Mouse (Mus musculus): Measurements from ENCODE around the gene Vmn2r117. TPM values are rescaled to one million over a fixed set of nuclear protein-coding genes. Genes with fewer than 3 reads are reported as not detected.
"Not testable (repeated sequence)": the region's sequence is repeated elsewhere in the genome, so short reads cannot be mapped to it uniquely, and the experiment has no call there.

Gene Vmn2r117
- not detected in 2 replicates for polyA plus RNA-seq (2015; fragmentation: Nextera tagmentation; extraction: Ambion mirVana)

DNA sequence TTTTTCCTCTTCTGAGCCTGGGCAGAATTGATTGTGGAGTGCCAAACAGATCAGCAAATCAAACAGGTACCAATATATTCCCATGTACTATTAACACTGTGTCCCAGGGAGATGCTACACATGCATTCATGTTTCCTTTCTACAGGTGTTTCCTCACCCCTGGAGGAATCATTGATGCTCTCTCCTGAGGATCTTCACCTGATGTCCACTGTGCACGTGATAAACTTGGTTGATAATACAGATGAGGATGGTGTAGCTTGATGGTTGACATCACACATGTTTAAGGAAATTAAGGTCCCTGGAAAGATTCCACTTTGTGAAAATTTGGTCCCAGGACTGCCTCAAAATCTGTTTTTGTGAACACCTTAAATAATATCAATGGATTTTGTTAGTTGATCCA lies at the start of gene Vmn2r117:
Vmn2r117 (minus strand) TSS at position 101 of the 400 bp plus-strand sequence.
- H3K27ac ChIP-seq; H3K9ac ChIP-seq; H3K4me2 ChIP-seq; ATAC-seq (ENCODE audit: insufficient number of reproducible peaks, insufficient read depth, low FRiP score, low TSS enrichment, low read depth); H3K4me3 ChIP-seq; H3K4me1 ChIP-seq; H3K9me3 ChIP-seq; H3K36me3 ChIP-seq; H3K27me3 ChIP-seq: not testable (repeated sequence)
- 60% methylated on average over 1 of the region's 1 CpGs for WGBS

DNA sequence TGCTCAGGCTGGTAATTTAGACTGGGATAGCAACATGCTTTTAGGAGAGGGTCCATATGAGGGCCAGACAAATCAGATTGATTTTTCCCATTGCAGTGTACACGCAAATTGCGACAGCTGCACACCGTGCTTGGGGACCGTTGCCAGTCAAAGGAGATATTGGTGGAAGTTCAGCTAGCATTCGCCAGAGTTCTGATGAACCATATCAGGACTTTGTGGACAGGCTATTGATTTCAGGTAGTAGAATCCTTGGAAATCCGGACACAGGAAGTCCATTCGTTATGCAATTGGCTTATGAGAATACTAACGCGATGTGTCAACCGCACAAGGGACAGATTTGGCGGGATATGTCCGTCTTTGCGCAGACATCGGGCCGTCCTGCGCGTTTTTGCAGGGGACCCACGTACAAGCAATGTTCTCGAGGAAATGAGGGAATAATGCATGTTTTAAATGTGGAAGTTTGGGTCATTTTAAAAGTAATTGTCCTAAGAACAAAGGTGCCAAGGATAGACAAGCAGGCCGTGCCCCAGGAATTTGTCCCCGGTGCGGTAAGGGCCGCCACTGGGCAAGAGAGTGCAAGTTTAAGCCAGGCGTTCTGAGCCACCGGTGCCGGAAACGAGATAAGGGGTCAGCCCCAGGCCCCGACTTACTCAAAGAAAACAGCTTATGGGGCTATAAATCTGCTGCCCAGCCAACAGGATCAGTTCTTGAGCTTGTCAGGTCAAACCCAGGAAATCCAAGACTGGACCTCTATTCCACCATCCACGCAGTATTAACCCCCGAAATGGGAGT lies 43.6 kb upstream of the Vmn2r117 start:
- 73% methylated on average over 30 of the region's 30 CpGs for WGBS
- H3K9me3 ChIP-seq; H3K9ac ChIP-seq; ATAC-seq (ENCODE audit: insufficient number of reproducible peaks, insufficient read depth, low FRiP score, low TSS enrichment, low read depth); H3K27me3 ChIP-seq; H3K4me1 ChIP-seq; H3K27ac ChIP-seq; H3K4me2 ChIP-seq; H3K36me3 ChIP-seq; H3K4me3 ChIP-seq: not testable (repeated sequence)

DNA sequence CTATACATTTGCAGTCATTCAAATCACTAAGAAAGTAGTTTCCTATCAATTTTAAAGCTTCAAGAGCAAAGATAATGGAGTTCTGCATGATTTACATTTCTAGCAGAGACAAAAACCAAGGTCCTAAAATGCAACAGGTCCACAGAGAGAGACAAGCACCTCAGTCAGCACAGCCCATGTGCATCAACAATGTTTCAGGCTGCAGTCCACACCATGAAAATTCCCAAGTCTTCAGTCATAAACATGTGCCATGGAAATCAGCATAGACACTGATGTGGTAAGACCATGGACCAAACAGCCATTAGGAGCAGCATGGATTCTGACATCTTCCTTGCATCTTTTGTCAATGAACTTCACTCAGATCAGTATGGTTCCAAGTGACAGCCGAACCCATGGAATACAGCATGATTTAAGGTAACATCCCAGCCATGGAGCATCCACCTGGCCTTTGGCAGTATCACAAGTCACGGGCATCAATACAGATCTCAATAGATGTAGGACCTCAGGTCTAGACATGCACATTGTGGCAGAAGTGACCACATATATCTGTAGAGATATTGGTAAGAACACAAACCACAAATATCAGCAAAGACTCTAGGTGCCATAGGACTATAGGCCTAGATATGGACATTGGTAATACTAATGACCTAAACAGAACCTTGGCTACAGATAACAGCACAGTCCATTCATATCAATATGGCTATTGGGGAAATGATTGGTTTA lies 39.4 kb upstream of the Vmn2r117 start:
- WGBS, result 67% methylated on average over 2 of the region's 2 CpGs
- Histone ChIP-seq H3K4me1 (no peaks in the 10 kb centered on the region), H3K27me3 (no peaks in the 10 kb centered on the region), H3K9me3 (no peaks in the 10 kb centered on the region; the same call in 1 of the 2 replicates), H3K4me3 (no peak overlapping the region), H3K36me3 (no peaks in the 10 kb centered on the region), H3K4me2 (no peak overlapping the region), H3K27ac (no peak overlapping the region), H3K9ac (no peak overlapping the region)
- ATAC-seq (ENCODE audit: insufficient number of reproducible peaks, insufficient read depth, low FRiP score, low TSS enrichment, low read depth), result peak; percentile 78

DNA sequence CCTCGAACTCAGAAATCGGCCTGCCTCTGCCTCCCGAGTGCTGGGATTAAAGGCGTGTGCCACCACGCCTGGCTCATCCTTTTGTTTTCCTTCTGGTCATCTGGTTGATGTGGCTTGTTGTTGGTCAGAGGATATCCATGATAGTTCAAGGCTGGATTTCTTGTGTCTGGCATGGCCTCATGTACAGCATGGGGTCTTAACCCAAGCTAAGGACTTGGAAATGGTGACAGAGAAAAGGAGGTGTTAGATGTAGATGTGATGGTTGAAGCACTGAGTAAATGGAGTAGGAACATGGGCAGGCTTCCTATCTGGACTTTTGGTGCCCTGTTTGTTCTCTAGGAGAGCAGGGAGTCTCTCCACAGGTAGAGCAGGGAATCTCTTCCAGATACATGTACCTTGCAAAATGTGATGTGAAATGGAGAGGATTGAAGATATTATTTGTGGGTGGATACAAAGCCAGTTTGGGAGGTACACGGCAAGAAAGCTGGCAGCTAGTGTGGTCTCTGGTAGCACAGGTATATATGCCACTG lies 46.3 kb downstream of the Vmn2r117 start:
- Histone ChIP-seq H3K4me1 (no peaks in the 10 kb centered on the region), H3K36me3 (no peaks in the 10 kb centered on the region), H3K9me3 (no peaks in the 10 kb centered on the region), H3K9ac (no peak overlapping the region), H3K4me3 (no peak overlapping the region), H3K27ac (no peak overlapping the region), H3K27me3 (no peaks in the 10 kb centered on the region), H3K4me2 (no peak overlapping the region)
- 0 out of 2 replicates have a peak, but pooled peaks have one; percentile 56 for ATAC-seq (ENCODE audit: insufficient number of reproducible peaks, insufficient read depth, low FRiP score, low TSS enrichment, low read depth)
- WGBS, result 74% methylated on average over 6 of the region's 6 CpGs

Other genes with a start within 250 kb of the Vmn2r117 start
- gene Vmn2r114, start 167.2 kb downstream of the Vmn2r117 start, polyA plus RNA-seq (2015; fragmentation: Nextera tagmentation; extraction: Ambion mirVana), result not detected in 2 replicates
- not detected in 2 replicates for gene Vmn2r115, start 136.0 kb downstream of the Vmn2r117 start, polyA plus RNA-seq (2015; fragmentation: Nextera tagmentation; extraction: Ambion mirVana)
- gene Vmn2r116, start 95.1 kb downstream of the Vmn2r117 start, polyA plus RNA-seq (2015; fragmentation: Nextera tagmentation; extraction: Ambion mirVana), result not detected in 2 replicates
- gene Zfp213, start 84.5 kb upstream of the Vmn2r117 start, polyA plus RNA-seq (2015; fragmentation: Nextera tagmentation; extraction: Ambion mirVana), result 20.0 and 22.5 TPM in 2 replicates
- gene Zfp13, start 119.8 kb upstream of the Vmn2r117 start, polyA plus RNA-seq (2015; fragmentation: Nextera tagmentation; extraction: Ambion mirVana), result 18.2 and 21.9 TPM in 2 replicates
- gene Zscan10, start 121.2 kb upstream of the Vmn2r117 start, polyA plus RNA-seq (2015; fragmentation: Nextera tagmentation; extraction: Ambion mirVana), result 0.27 and 0.37 TPM in 2 replicates
- gene Mmp25, start 165.6 kb upstream of the Vmn2r117 start, polyA plus RNA-seq (2015; fragmentation: Nextera tagmentation; extraction: Ambion mirVana), result 0.55 and 0.77 TPM in 2 replicates
- 3.8 TPM in 2 replicates for gene Bicdl2, start 180.8 kb upstream of the Vmn2r117 start, polyA plus RNA-seq (2015; fragmentation: Nextera tagmentation; extraction: Ambion mirVana)
- 64.0 and 79.4 TPM in 2 replicates for gene Hcfc1r1, start 193.9 kb upstream of the Vmn2r117 start, polyA plus RNA-seq (2015; fragmentation: Nextera tagmentation; extraction: Ambion mirVana)
- gene Thoc6, start 194.2 kb upstream of the Vmn2r117 start, polyA plus RNA-seq (2015; fragmentation: Nextera tagmentation; extraction: Ambion mirVana), result 46.6 and 53.5 TPM in 2 replicates
- gene Tnfrsf12a, start 197.8 kb upstream of the Vmn2r117 start, polyA plus RNA-seq (2015; fragmentation: Nextera tagmentation; extraction: Ambion mirVana), result 10.4 and 13.1 TPM in 2 replicates
- 34.8 and 47.1 TPM in 2 replicates for gene Cldn6, start 199.6 kb upstream of the Vmn2r117 start, polyA plus RNA-seq (2015; fragmentation: Nextera tagmentation; extraction: Ambion mirVana)
- gene Cldn9, start 204.3 kb upstream of the Vmn2r117 start, polyA plus RNA-seq (2015; fragmentation: Nextera tagmentation; extraction: Ambion mirVana), result 8.7 and 14.3 TPM in 2 replicates
- gene 1520401A03Rik, start 243.1 kb upstream of the Vmn2r117 start, polyA plus RNA-seq (2015; fragmentation: Nextera tagmentation; extraction: Ambion mirVana), result 0.25 and 0.32 TPM in 2 replicates
- 49.3 and 56.2 TPM in 2 replicates for gene Pkmyt1, start 246.6 kb upstream of the Vmn2r117 start, polyA plus RNA-seq (2015; fragmentation: Nextera tagmentation; extraction: Ambion mirVana)

Data from embryonic facial prominence, embryonic 13.5 days (tissue).